Mouse (Mus musculus) heart, postnatal 4 days (tissue): ENCODE results near the gene Sstr3. TPM values are rescaled to one million over a fixed set of nuclear protein-coding genes. Genes with fewer than 3 reads are reported as not detected.

ENCODE experiments used
- DNase-seq: peaks from one replicate; pipeline ENCODE4 v3.0.0; 2021
- total RNA-seq, 2 experiments: library from RNA; stranded (reverse); gene quantifications; 2 replicates each; pipeline ENCODE4 v1.2.3; 2021

The Sstr3 gene
- total RNA-seq, 2 experiments from 2014 or later, result 0.07 TPM

GRCm38 (mm10) chr15:78530671-78531450 is 13.6 kb downstream of the Sstr3 start, which contains the start of gene C1qtnf6:
C1qtnf6 (minus strand) TSS chr15:78531416.
- peak; percentile 83 for DNase-seq

- no peak for DNase-seq
Measured at GRCm38 (mm10) chr15:78530141-78530540, 14.3 kb downstream of the Sstr3 start.

- peak; percentile 82 for DNase-seq
Measured at GRCm38 (mm10) chr15:78529428-78529990, 15.0 kb downstream of the Sstr3 start.

GRCm38 (mm10) chr15:78528726-78529411 is 15.6 kb downstream of the Sstr3 start:
- peak; percentile 56 for DNase-seq

DNA sequence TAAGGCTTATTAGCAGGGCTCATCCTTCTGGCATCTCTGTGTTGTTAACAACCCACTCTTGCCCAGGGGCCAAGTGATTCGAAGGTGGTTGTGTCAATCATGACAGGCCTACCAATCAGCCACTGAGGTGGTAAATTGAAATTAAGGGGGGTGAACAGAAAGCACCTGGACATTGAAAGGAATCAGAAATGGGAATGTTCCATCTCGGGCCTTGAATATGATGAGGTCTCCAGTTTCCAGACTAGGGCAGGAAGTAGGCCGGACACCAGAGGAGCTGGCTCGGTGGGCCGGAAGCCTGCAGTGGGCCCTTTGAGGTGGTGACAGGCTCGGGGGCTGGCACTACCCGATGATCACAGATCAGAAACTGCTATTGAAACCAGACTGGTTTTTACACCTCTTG is 16.5 kb downstream of the Sstr3 start:
- peak; percentile 69 for DNase-seq

DNA sequence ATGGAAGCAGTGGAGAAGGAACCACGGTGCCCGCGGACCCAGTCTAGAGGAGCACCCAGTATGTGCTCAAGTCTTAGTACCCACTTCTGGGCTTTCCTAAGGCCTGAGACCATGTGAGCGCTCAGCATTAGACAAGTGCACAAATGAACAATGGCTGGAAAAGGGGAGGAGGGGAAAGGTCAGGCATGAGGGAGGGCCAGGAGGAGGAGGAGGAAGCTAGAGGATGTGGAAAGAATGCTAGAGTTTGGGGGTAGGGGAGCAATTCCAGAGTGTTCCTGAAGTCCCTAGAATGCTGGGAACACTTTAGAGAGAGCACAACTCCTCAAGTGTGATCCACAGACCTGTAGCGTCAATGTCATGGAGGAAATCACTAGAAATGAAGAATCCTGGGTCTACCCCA is 20.3 kb downstream of the Sstr3 start:
- DNase-seq, result no peak

DNA sequence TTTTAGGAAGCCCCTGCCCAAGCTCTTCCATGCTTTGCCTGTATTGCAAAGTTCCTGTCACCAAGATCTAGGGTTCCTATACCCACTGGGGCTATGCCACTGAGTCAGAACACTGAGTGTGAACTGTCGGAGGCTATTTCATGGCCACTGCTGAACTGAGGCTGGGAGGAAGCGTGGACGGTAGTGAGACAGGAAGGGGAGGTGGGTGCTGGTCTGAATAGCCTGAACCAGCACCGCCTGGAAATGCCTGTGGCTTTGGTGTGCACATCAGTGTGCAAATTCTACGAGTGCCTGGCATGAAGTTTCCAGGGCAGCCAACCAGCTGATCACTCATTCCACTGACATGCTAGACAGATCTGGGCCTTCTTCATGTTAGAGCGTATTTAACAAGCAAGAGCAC is 22.6 kb downstream of the Sstr3 start:
- no peak for DNase-seq

DNA sequence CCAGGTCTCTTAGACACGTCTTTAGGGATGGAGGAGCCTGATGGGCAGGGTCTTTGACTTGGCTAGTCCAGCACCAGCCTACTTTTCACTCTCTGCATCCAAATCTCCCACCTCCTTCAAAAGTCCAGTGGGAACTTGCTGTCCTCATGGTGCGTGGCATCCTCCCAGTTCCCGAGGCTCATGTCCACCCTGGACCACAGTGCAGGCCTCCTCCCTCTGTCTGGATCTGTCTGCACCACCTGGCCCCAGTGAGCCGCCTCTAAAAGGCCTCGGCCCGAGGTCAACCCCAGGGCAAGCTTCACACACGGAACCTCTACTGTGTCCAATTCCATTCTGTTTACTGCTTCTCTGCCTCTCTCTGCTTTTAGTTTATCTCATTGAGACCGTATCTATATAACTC is 23.2 kb downstream of the Sstr3 start:
- DNase-seq, result no peak

DNA sequence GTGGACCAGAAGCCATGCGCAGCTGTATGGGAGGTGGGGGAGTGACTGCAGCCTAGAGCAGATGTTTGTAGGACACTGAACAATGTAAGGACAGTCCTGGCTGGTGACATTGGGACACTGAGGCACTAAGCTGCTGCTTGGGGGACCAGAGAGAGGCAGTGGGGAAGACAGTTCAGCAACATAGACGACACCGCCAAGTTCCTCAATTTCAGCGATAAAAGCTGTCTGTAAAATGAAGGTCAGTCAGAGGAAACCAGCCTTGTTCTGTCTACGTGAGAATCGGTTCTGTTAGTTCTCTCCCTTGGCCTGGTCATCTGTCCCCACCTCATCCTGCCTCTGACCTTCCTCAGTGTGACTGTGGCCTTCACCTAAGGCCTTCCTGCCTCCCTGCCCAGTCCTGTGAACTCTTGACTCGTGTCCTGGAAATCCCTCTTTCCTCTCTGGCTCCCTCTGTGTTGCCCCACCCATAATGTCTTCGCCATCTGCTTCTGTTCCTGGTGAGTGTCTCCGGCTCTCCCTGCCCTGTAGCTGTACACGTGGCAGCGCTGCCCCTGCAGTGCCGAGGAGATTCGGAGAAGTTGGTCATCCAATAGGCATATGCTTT is 24.3 kb downstream of the Sstr3 start:
- DNase-seq, result peak; percentile 60

DNA sequence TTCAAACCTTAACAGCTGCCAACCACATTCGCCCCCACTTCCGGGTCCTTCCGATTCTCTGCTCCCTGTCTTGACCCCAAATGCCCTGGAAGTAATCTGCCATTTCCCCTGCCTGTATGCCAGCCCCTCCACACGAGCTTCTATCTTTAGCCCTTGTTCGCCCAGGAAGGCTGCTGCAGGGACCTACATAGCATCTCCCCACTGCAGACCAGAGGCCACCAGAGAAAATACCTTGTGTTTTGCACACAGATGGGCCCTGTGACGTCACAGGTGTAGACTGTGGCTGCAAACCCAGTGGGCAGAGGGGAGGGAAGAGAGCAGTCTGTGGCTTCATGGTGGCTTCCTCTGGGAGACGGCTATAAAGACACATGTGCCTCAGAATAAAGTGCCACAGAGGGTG is 26.3 kb downstream of the Sstr3 start:
- no peak for DNase-seq

DNA sequence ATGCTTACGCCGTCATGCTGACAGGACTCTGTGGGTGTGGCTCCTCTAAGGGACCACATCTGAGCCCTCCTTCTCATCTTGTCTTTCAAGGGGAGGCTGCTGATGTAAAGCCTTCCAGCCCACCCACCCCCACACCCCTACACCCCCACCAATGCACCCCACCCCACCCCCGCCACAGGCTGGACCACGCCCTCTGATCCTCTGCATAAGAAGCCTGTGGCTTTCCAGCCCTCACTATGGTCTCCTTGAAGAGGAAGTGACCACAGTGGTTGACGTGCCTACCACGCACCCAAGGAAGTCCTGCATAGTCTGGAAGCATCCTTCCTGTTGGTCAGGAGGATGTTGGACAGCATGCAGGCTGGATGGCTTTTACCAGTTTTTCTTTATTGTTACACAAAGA is 28.7 kb downstream of the Sstr3 start:
- no peak for DNase-seq

GRCm38 (mm10) chr15:78514393-78515146 is 29.9 kb downstream of the Sstr3 start:
- peak; percentile 90 for DNase-seq

DNA sequence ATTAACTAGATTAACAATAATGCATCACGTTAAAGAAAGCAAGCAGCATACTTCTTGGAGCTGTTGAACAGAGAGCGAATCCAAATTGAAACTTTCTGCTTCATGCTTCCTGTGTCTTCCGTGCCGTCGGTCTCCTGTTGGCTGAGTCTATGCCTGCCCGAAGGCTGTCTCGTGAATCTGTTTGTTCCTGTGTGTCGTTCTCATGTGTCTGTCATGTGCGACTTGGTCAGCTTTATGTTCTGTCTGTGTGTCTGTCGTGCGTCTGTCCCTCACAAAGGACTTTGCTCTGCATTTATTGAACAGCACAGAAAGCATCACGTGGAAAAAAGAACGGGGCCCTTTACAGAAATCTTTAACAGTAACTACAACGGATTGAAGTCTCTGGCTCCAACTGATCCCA is 31.5 kb downstream of the Sstr3 start:
- DNase-seq, result no peak

GRCm38 (mm10) chr15:78511951-78512350 is 32.5 kb downstream of the Sstr3 start:
- no peak for DNase-seq

GRCm38 (mm10) chr15:78510736-78511135 is 33.7 kb downstream of the Sstr3 start:
- DNase-seq, result no peak

GRCm38 (mm10) chr15:78510121-78510576 is 34.3 kb downstream of the Sstr3 start:
- no peak for DNase-seq

GRCm38 (mm10) chr15:78509297-78509899 is 35.1 kb downstream of the Sstr3 start:
- no peak for DNase-seq

GRCm38 (mm10) chr15:78508443-78508842 is 36.0 kb downstream of the Sstr3 start:
- DNase-seq, result no peak

- DNase-seq, result no peak
Measured at GRCm38 (mm10) chr15:78505541-78505940, 38.9 kb downstream of the Sstr3 start.

- DNase-seq, result no peak
Measured at GRCm38 (mm10) chr15:78504816-78505215, 39.7 kb downstream of the Sstr3 start.

DNA sequence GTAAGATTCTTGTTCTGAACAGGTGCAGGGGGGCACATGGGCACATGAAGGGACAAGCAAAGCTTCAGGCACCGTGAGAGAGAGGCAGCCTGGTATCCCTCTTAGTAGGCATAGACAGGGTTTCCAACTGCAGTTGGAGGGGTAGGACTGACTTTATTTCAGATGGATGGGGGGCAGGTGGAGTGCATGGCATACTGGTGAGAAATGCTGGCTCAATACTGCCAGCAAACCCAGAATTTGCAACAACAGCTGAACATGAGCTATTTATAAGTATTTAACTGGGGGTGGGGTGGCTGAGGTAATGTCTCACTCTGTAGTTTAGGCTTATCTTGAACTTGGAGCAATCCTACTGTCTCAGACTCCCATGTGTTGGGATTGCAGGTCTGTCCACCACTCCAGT is 40.5 kb downstream of the Sstr3 start:
- DNase-seq, result no peak
